Mouse (Mus musculus) myocyte (in vitro differentiated cells): ENCODE results near the gene Rpl5.

Experiments
- CEBPB ChIP-seq: IDR thresholded peaks from 2 replicates; pipeline ENCODE4 v1.6.1; 2011; ENCODE audit warnings: mild to moderate bottlenecking, moderate library complexity; ENCODE audit not compliant: poor library complexity, insufficient read depth, severe bottlenecking
- E2F4 ChIP-seq: IDR thresholded peaks from one replicate; pipeline ENCODE4 v1.6.1; 2011; ENCODE audit warnings: mild to moderate bottlenecking, control low read depth, moderate library complexity; ENCODE audit not compliant: insufficient read depth
- MAX ChIP-seq: IDR thresholded peaks from one replicate; pipeline ENCODE4 v1.6.1; 2011; ENCODE audit warnings: low read depth, mild to moderate bottlenecking, control low read depth
- MYOD1 ChIP-seq, 3 experiments: IDR thresholded peaks; one replicate each; pipeline ENCODE4 v1.6.1; 2011; ENCODE audit warnings: control low read depth in 2 of 3, low read depth in 2 of 3, mild to moderate bottlenecking in 2 of 3, moderate library complexity in 1 of 3; ENCODE audit not compliant: insufficient read length in 2 of 3, control insufficient read depth in 1 of 3
- MYOG ChIP-seq, 3 experiments: IDR thresholded peaks; one replicate each; pipeline ENCODE4 v1.6.1; 2011; ENCODE audit warnings: control low read depth in 2 of 3, low read depth in 2 of 3, mild to moderate bottlenecking in 2 of 3; ENCODE audit not compliant: insufficient read length in 2 of 3, control insufficient read depth in 1 of 3, insufficient read depth in 1 of 3
- POLR2A ChIP-seq: IDR thresholded peaks from one replicate; pipeline ENCODE4 v1.6.1; 2011; ENCODE audit warnings: low read depth, mild to moderate bottlenecking, control low read depth, moderate library complexity; ENCODE audit not compliant: insufficient read length
- POLR2AphosphoS2 ChIP-seq: IDR thresholded peaks from one replicate; pipeline ENCODE4 v1.6.1; 2011; ENCODE audit warnings: low read depth, control low read depth; ENCODE audit not compliant: insufficient read length
- REST ChIP-seq: IDR thresholded peaks from one replicate; pipeline ENCODE4 v1.6.1; 2011; ENCODE audit warnings: mild to moderate bottlenecking, control low read depth, moderate library complexity; ENCODE audit not compliant: insufficient read depth, insufficient read length
- SRF ChIP-seq: IDR thresholded peaks from one replicate; pipeline ENCODE4 v1.6.1; 2011; ENCODE audit warnings: low read depth; ENCODE audit not compliant: control insufficient read depth, insufficient read length
- USF1 ChIP-seq: IDR thresholded peaks from one replicate; pipeline ENCODE4 v1.6.1; 2011; ENCODE audit warnings: low read depth, mild to moderate bottlenecking, control low read depth, moderate library complexity

DNA sequence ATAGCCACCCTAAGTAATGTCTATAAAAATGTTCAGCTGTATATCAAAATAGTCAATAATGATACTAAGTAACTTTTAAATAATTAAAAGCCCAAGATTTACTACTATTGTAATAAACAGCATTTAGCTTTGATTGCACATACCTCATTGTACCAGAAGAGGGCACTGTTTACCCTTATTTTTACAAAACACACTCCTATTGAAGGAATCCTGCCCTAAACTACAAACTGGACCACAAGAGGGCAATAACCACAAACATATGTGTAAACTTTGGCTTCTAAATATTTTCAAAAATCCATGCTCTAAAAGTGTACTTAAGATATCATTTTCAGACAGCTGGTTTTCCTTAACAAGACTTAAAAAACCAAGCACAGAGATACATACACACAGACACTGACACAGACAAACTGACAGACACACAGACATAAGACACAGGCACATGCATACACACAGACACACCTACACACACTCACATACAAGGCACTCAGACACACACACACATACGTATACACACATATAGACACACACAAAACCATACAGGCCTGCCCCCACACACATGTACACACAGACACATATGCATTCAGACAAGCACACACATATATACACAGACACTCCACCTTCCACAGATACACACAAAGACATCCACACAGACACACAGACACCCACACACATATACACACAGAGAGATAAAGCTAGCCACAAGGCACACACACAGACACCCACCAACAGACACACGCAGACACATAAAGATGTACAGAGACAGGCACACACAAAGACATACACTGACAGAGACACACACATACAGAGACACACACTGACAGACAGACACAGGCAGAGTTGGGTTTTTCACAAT, 21.3 kb downstream of the Rpl5 start:
- TF ChIP-seq USF1 (no peak), POLR2A (no peak), MYOD1 (IDR thresholded peaks at IDR 0.05; ENCODE audit: control insufficient read depth in 1 of 3, insufficient read length in 2 of 3, low read depth in 2 of 3) (no peak), POLR2AphosphoS2 (no peak), MAX (no peak), SRF (no peak), E2F4 (no peak), MYOG (IDR thresholded peaks at IDR 0.05; ENCODE audit: control insufficient read depth in 1 of 3, insufficient read depth in 1 of 3, insufficient read length in 2 of 3, low read depth in 2 of 3) (no peak), CEBPB (no peak), REST (no peak)
